Mouse (Mus musculus): ENCODE results near the gene Faf1. TPM values are rescaled to one million over a fixed set of nuclear protein-coding genes. Genes with fewer than 3 reads are reported as not detected.

Gene Faf1
- 36.8 and 54.6 TPM in 2 replicates for total RNA-seq (2014; rRNA removed)
- polyA plus RNA-seq (2015; fragmentation: Nextera tagmentation; extraction: Ambion mirVana): 32.1 and 33.7 TPM in 2 replicates

GRCm38 (mm10) chr4:109676218-109677215 lies at the start of gene Faf1:
Gene Faf1, plus strand, starts transcription at chr4:109676588.
- WGBS: under 1% methylated on average over 64 of the region's 107 CpGs
- TF ChIP-seq CTCF (IDR thresholded peaks at IDR 0.05): peak; percentile 1; the same call in 1 of the 2 replicates
- Histone ChIP-seq H3K4me1 (ENCODE audit: insufficient read depth, low read length) (peaks cover 3% of the 10 kb centered on the region; the same call in 1 of the 2 replicates), H3K36me3 (ENCODE audit: insufficient read depth, low read length) (no peaks in the 10 kb centered on the region), H3K27ac (ENCODE audit: low read depth, low read length) (peak within 1 kb of the TSS; percentile 97), H3K4me3 (ENCODE audit: low read depth, low read length) (peak within 1 kb of the TSS; percentile 87), H3K9me3 (ENCODE audit: low read length) (no peaks in the 10 kb centered on the region), H3K4me2 (ENCODE audit: low read depth, low read length, poor library complexity, severe bottlenecking) (peak within 1 kb of the TSS; percentile 72), H3K27me3 (ENCODE audit: insufficient read depth, low read length) (no peaks in the 10 kb centered on the region), H3K9ac (replicated peaks; ENCODE audit: low read length, poor library complexity, severe bottlenecking) (peak within 1 kb of the TSS; percentile 88)
- DNase-seq (ENCODE audit: low spot score): peak; percentile 98
- peak; percentile 96 for ATAC-seq (ENCODE audit: low FRiP score)

- TF ChIP-seq CTCF (IDR thresholded peaks at IDR 0.05): no peak
Observed at GRCm38 (mm10) chr4:109630215-109630614, 46.2 kb upstream of the Faf1 start.

GRCm38 (mm10) chr4:109631029-109631428 lies 45.4 kb upstream of the Faf1 start:
- Histone ChIP-seq H3K4me2 (ENCODE audit: low read depth, low read length, poor library complexity, severe bottlenecking) (no peak overlapping the region), H3K27ac (ENCODE audit: low read depth, low read length) (no peak overlapping the region), H3K9ac (replicated peaks; ENCODE audit: low read length, poor library complexity, severe bottlenecking) (no peak overlapping the region), H3K9me3 (ENCODE audit: low read length) (no peaks in the 10 kb centered on the region), H3K4me3 (ENCODE audit: low read depth, low read length) (no peak overlapping the region), H3K36me3 (ENCODE audit: insufficient read depth, low read length) (no peaks in the 10 kb centered on the region), H3K27me3 (ENCODE audit: insufficient read depth, low read length) (no peaks in the 10 kb centered on the region), H3K4me1 (ENCODE audit: insufficient read depth, low read length) (no peaks in the 10 kb centered on the region)
- TF ChIP-seq CTCF (IDR thresholded peaks at IDR 0.05): no peak
- DNase-seq (ENCODE audit: low spot score) (no peak), ATAC-seq (ENCODE audit: low FRiP score) (no peak)
- 87% methylated on average over 4 of the region's 4 CpGs for WGBS

More at GRCm38 (mm10) chr4:109630215-109630614, 46.2 kb upstream of the Faf1 start:
- no peak for DNase-seq (ENCODE audit: low spot score)
- Histone ChIP-seq H3K27me3 (ENCODE audit: insufficient read depth, low read length) (no peaks in the 10 kb centered on the region), H3K9me3 (ENCODE audit: low read length) (no peaks in the 10 kb centered on the region), H3K4me2 (ENCODE audit: low read depth, low read length, poor library complexity, severe bottlenecking) (no peak overlapping the region), H3K4me3 (ENCODE audit: low read depth, low read length) (no peak overlapping the region), H3K4me1 (ENCODE audit: insufficient read depth, low read length) (no peaks in the 10 kb centered on the region), H3K27ac (ENCODE audit: low read depth, low read length) (no peak overlapping the region), H3K9ac (replicated peaks; ENCODE audit: low read length, poor library complexity, severe bottlenecking) (no peak overlapping the region), H3K36me3 (ENCODE audit: insufficient read depth, low read length) (no peaks in the 10 kb centered on the region)
- no peak for ATAC-seq (ENCODE audit: low FRiP score)
- 76% methylated on average over 2 of the region's 2 CpGs for WGBS

- TF ChIP-seq CTCF (IDR thresholded peaks at IDR 0.05): 0 out of 2 replicates have a peak, but pooled peaks have one; percentile 18
- Histone ChIP-seq H3K27ac (ENCODE audit: low read depth, low read length) (no peak overlapping the region), H3K27me3 (ENCODE audit: insufficient read depth, low read length) (no peaks in the 10 kb centered on the region), H3K4me3 (ENCODE audit: low read depth, low read length) (no peak overlapping the region), H3K4me1 (ENCODE audit: insufficient read depth, low read length) (no peaks in the 10 kb centered on the region), H3K9ac (replicated peaks; ENCODE audit: low read length, poor library complexity, severe bottlenecking) (no peak overlapping the region), H3K36me3 (ENCODE audit: insufficient read depth, low read length) (no peaks in the 10 kb centered on the region), H3K4me2 (ENCODE audit: low read depth, low read length, poor library complexity, severe bottlenecking) (no peak overlapping the region), H3K9me3 (ENCODE audit: low read length) (no peaks in the 10 kb centered on the region)
- WGBS: 95% methylated on average over 2 of the region's 2 CpGs
- no peak for ATAC-seq (ENCODE audit: low FRiP score)
- no peak for DNase-seq (ENCODE audit: low spot score)
Observed at GRCm38 (mm10) chr4:109634971-109635370, 41.4 kb upstream of the Faf1 start.

GRCm38 (mm10) chr4:109639356-109639755 lies 37.0 kb upstream of the Faf1 start:
- WGBS: 93% methylated on average over 9 of the region's 9 CpGs
- Histone ChIP-seq H3K27me3 (ENCODE audit: insufficient read depth, low read length) (no peaks in the 10 kb centered on the region), H3K4me2 (ENCODE audit: low read depth, low read length, poor library complexity, severe bottlenecking) (no peak overlapping the region), H3K27ac (ENCODE audit: low read depth, low read length) (no peak overlapping the region), H3K4me1 (ENCODE audit: insufficient read depth, low read length) (no peaks in the 10 kb centered on the region), H3K9ac (replicated peaks; ENCODE audit: low read length, poor library complexity, severe bottlenecking) (no peak overlapping the region), H3K36me3 (ENCODE audit: insufficient read depth, low read length) (no peaks in the 10 kb centered on the region), H3K4me3 (ENCODE audit: low read depth, low read length) (no peak overlapping the region), H3K9me3 (ENCODE audit: low read length) (no peaks in the 10 kb centered on the region)
- DNase-seq (ENCODE audit: low spot score) (no peak), ATAC-seq (ENCODE audit: low FRiP score) (no peak)
- TF ChIP-seq CTCF (IDR thresholded peaks at IDR 0.05): no peak

- no peaks in the 10 kb centered on the region for H3K27me3 ChIP-seq (ENCODE audit: insufficient read depth, low read length)
- no peak for DNase-seq (ENCODE audit: low spot score)
- TF ChIP-seq CTCF (IDR thresholded peaks at IDR 0.05): no peak
- H3K9me3 ChIP-seq (ENCODE audit: low read length): no peaks in the 10 kb centered on the region
- no peaks in the 10 kb centered on the region for H3K4me1 ChIP-seq (ENCODE audit: insufficient read depth, low read length)
- H3K9ac ChIP-seq (replicated peaks; ENCODE audit: low read length, poor library complexity, severe bottlenecking): no peak overlapping the region
- no peak overlapping the region for H3K4me3 ChIP-seq (ENCODE audit: low read depth, low read length)
- ATAC-seq (ENCODE audit: low FRiP score): no peak
- no peak overlapping the region for H3K27ac ChIP-seq (ENCODE audit: low read depth, low read length)
- H3K4me2 ChIP-seq (ENCODE audit: low read depth, low read length, poor library complexity, severe bottlenecking): no peak overlapping the region
- 88% methylated on average over 7 of the region's 7 CpGs for WGBS
- H3K36me3 ChIP-seq (ENCODE audit: insufficient read depth, low read length): no peaks in the 10 kb centered on the region
Observed at GRCm38 (mm10) chr4:109640141-109640540, 36.2 kb upstream of the Faf1 start.
